Mouse (Mus musculus): ENCODE measurements at regions not wholly inside any gene's neighbourhood (a gene's known extent, or its start where the extent isn't known, plus 50 kb on each side); places are given as distances from the start of the nearest gene placed in this dataset.

GRCm38 (mm10) chr17:88209565-88209964, 144.5 kb upstream of the Fbxo11 start:
- H3K4me1 ChIP-seq (replicated peaks): no peaks in the 10 kb centered on the region
- no peak overlapping the region for H3K4me3 ChIP-seq
- H3K9ac ChIP-seq: no peak overlapping the region
- no peaks in the 10 kb centered on the region for H3K36me3 ChIP-seq
- ATAC-seq (replicated peaks; ENCODE audit: insufficient number of reproducible peaks, insufficient read depth, low FRiP score, low read depth): no peak
- no peak overlapping the region for H3K27ac ChIP-seq
- WGBS: 58% methylated on average over 1 of the region's 1 CpGs
- H3K9me3 ChIP-seq (replicated peaks): no peaks in the 10 kb centered on the region
- H3K27me3 ChIP-seq: no peaks in the 10 kb centered on the region
- no peak overlapping the region for H3K4me2 ChIP-seq

GRCm38 (mm10) chr17:88212121-88212520, 147.0 kb upstream of the Fbxo11 start:
- Histone ChIP-seq H3K4me2 (no peak overlapping the region), H3K36me3 (no peaks in the 10 kb centered on the region), H3K9me3 (replicated peaks) (no peaks in the 10 kb centered on the region), H3K4me3 (no peak overlapping the region), H3K9ac (no peak overlapping the region), H3K27me3 (no peaks in the 10 kb centered on the region), H3K4me1 (replicated peaks) (no peaks in the 10 kb centered on the region), H3K27ac (no peak overlapping the region)
- WGBS: 89% methylated on average over 7 of the region's 7 CpGs
- ATAC-seq (replicated peaks; ENCODE audit: insufficient number of reproducible peaks, insufficient read depth, low FRiP score, low read depth): no peak

DNA sequence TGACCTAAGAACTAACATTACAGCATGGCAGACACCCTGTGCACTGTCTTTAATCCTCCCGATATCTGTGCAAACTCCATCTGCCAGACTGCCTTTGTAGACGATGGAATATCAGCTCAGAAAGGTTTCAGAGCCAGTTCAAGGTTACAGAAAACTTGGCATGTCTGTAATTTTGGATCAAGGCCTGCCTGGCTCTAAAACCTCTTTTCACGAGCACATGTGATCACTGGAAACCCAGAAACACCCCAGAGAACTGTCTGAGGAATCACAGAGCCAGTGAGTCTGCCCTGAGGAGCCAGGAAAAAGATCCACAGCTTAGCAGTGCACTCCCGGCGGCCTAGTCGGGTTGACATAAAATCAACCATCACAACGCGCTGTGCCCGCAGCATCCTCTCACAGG, 149.7 kb upstream of the Fbxo11 start:
- H3K36me3 ChIP-seq: no peaks in the 10 kb centered on the region
- H3K4me2 ChIP-seq: no peak overlapping the region
- no peak overlapping the region for H3K9ac ChIP-seq
- H3K27ac ChIP-seq: no peak overlapping the region
- H3K27me3 ChIP-seq: no peaks in the 10 kb centered on the region
- H3K4me3 ChIP-seq: no peak overlapping the region
- no peak for ATAC-seq (replicated peaks; ENCODE audit: insufficient number of reproducible peaks, insufficient read depth, low FRiP score, low read depth)
- H3K9me3 ChIP-seq (replicated peaks): no peaks in the 10 kb centered on the region
- WGBS: 75% methylated on average over 9 of the region's 9 CpGs
- H3K4me1 ChIP-seq (replicated peaks): no peaks in the 10 kb centered on the region

DNA sequence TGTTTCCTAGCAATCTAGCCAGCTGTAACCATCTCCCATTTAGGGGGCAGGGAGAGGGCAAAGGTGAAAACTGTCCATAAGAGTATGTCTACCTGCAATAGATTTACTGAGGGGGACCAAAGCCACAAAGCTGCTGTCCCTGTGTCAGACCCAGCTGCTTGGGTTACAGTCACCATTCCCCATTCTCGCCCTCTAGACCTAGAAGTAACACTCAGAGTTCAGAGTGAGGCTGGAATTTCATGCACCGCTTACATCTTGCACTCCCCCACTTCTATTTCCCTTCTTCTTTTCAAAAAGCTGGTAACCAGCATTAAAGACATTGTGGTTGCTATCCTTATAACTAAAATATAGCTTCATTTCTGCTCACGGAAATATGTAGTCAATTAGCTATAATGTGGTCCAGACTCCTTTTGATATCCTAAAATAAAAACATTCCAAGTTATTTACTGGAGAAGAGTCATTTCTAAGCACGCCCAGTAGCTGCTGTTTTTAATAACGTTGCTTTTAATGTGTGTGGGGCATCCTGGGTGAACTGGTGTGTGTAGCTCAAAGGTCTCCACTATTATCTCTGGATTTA, 157.4 kb upstream of the Fbxo11 start:
- Histone ChIP-seq H3K4me3 (no peak overlapping the region), H3K36me3 (no peaks in the 10 kb centered on the region), H3K4me1 (replicated peaks) (no peaks in the 10 kb centered on the region), H3K27ac (no peak overlapping the region), H3K9me3 (replicated peaks) (no peaks in the 10 kb centered on the region), H3K4me2 (no peak overlapping the region), H3K9ac (no peak overlapping the region), H3K27me3 (no peaks in the 10 kb centered on the region)
- WGBS: 72% methylated on average over 5 of the region's 5 CpGs
- no peak for ATAC-seq (replicated peaks; ENCODE audit: insufficient number of reproducible peaks, insufficient read depth, low FRiP score, low read depth)

DNA sequence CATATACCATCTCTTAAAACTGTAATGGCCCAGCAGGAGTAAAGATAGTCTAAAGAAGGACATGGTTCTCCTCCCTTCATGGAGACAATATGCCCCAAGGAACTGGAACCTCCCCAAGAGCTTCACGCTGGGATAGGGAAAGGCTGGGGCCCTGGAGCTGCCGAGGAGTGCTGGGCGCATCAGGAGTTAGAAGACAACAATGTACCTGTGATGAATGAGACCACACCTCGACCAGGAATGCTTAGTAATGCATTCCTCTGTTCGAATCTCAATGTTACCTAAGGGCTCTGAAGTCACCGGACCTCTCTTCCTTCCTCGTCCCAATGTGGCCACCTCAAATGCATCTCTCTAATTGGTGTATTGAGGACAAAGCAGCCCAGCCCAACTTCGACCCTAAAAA, 175.4 kb upstream of the Fbxo11 start:
- H3K4me3 ChIP-seq: no peak overlapping the region
- no peaks in the 10 kb centered on the region for H3K36me3 ChIP-seq
- no peaks in the 10 kb centered on the region for H3K9me3 ChIP-seq (replicated peaks)
- no peaks in the 10 kb centered on the region for H3K4me1 ChIP-seq (replicated peaks)
- no peak for ATAC-seq (replicated peaks; ENCODE audit: insufficient number of reproducible peaks, insufficient read depth, low FRiP score, low read depth)
- H3K9ac ChIP-seq: no peak overlapping the region
- H3K27ac ChIP-seq: no peak overlapping the region
- WGBS: 75% methylated on average over 8 of the region's 8 CpGs
- no peaks in the 10 kb centered on the region for H3K27me3 ChIP-seq
- H3K4me2 ChIP-seq: no peak overlapping the region

GRCm38 (mm10) chr17:88248625-88249024, 183.5 kb upstream of the Fbxo11 start:
- H3K36me3 ChIP-seq: no peaks in the 10 kb centered on the region
- H3K27me3 ChIP-seq: no peaks in the 10 kb centered on the region
- no peak overlapping the region for H3K4me3 ChIP-seq
- no peak overlapping the region for H3K4me2 ChIP-seq
- 40% methylated on average over 5 of the region's 5 CpGs for WGBS
- H3K4me1 ChIP-seq (replicated peaks): peaks cover 10% of the 10 kb centered on the region
- no peaks in the 10 kb centered on the region for H3K9me3 ChIP-seq (replicated peaks)
- no peak for ATAC-seq (replicated peaks; ENCODE audit: insufficient number of reproducible peaks, insufficient read depth, low FRiP score, low read depth)
- no peak overlapping the region for H3K9ac ChIP-seq
- H3K27ac ChIP-seq: no peak overlapping the region

- no peak for ATAC-seq (replicated peaks; ENCODE audit: insufficient number of reproducible peaks, insufficient read depth, low FRiP score, low read depth)
- peaks cover 16% of the 10 kb centered on the region for H3K4me1 ChIP-seq (replicated peaks)
- no peak overlapping the region for H3K27ac ChIP-seq
- no peaks in the 10 kb centered on the region for H3K36me3 ChIP-seq
- H3K4me3 ChIP-seq: peak overlapping the region; percentile 38
- H3K27me3 ChIP-seq: no peaks in the 10 kb centered on the region
- 10% methylated on average over 17 of the region's 17 CpGs for WGBS
- H3K4me2 ChIP-seq: peak overlapping the region; percentile 71
- H3K9me3 ChIP-seq (replicated peaks): no peaks in the 10 kb centered on the region
- peak overlapping the region; percentile 43; the same call in 1 of the 2 replicates for H3K9ac ChIP-seq
Observed at GRCm38 (mm10) chr17:88251949-88252521, 186.9 kb upstream of the Fbxo11 start.

DNA sequence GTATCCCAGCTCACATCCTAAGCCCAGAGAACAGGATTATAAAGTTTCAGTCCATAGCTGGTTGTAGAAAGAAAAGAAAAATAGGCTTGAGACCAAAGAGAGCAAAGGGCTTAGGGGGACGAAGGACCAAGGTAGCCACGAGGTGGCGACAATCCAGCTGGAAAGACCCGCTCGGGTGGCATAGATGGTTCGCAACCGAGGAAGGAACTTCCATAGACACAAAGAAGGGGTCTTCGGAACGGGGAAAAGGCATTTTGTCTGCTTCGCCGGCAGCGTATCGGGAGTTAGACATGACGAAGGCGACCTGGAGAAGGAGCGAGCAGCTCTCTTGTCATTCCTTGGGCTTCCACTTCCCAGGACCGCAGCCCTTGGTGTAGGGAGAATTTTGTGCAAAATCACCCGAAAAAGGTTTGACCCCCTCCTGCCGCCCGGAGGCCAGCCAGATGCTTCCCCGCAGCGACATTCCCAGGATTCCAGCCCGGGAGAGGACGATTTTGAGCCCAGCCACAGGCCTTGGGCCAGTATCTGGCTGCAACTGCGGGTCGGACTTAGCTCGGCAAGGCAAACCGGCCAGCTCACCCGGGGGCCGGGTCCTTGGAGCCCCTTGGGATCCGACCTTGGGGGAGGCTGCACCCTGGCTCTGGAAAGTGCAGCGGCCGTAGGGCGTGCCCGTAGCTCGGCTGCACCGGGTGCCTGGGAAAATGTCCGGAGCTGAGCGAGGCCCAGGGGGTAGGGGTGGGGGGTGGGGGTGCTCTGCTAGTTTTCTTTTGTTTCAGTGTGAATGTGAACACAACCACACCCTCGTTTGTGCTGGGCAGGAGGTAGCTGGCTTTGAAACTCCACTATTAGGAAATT, 184.5 kb upstream of the Foxn2 start:
- WGBS: under 1% methylated on average over 40 of the region's 40 CpGs
- Histone ChIP-seq H3K27ac (peak overlapping the region; percentile 94), H3K9me3 (replicated peaks) (no peaks in the 10 kb centered on the region), H3K4me3 (peak overlapping the region; percentile 63), H3K4me2 (peak overlapping the region; percentile 93), H3K27me3 (no peaks in the 10 kb centered on the region), H3K36me3 (no peaks in the 10 kb centered on the region), H3K4me1 (replicated peaks) (peaks cover 26% of the 10 kb centered on the region), H3K9ac (peak overlapping the region; percentile 84)
- ATAC-seq (replicated peaks; ENCODE audit: insufficient number of reproducible peaks, insufficient read depth, low FRiP score, low read depth): peak; percentile 75

DNA sequence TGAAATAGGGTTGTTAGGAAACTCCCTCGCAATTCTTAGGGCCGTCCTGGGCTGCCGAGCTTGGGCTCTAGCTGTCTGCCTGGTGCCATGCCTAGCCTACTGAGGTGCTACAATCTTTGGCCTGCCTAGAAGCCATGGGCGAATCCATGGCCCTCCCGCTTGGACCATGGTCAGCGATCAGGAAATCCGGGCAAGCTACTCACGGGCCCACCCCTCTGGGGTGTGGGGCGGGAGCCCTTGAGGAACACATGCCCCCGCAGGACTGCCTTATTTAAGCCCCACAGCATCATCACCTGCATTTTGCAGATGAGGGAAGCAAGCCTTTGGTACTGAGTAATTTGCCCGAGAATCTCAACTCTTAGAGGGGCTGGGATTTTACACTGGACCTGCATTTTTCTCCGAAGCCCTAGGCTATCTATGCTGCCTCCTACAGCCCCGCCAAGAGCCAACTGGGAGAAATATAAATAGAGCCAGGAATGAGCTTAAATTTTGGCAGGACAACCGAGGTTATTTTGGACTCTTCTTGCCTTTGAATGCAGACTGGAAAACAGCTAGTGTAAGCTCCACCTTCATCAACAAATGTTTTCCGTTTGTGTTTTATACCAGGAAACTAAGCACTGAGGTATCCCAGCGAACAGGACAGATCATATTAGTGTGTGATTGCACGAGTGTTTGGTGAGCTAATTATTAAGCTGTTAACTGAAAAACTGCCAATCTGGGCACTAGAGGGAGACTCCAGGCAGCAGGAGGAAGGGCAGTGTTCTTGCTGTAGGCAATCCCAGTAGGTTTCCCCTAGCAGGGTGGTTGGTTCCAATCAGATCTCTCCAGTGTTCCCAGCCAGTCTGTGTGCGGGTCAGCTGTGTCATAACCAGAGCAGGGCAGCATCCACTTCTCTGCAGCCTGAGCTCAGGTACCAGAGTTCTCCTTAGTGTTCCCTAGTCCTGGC, 183.6 kb upstream of the Foxn2 start:
- H3K36me3 ChIP-seq: no peaks in the 10 kb centered on the region
- peak overlapping the region; percentile 63 for H3K4me3 ChIP-seq
- H3K27ac ChIP-seq: peak overlapping the region; percentile 94
- peak overlapping the region; percentile 93 for H3K4me2 ChIP-seq
- H3K4me1 ChIP-seq (replicated peaks): peaks cover 20% of the 10 kb centered on the region
- 2% methylated on average over 18 of the region's 18 CpGs for WGBS
- H3K27me3 ChIP-seq: no peaks in the 10 kb centered on the region
- H3K9ac ChIP-seq: peak overlapping the region; percentile 84
- peak; percentile 68 for ATAC-seq (replicated peaks; ENCODE audit: insufficient number of reproducible peaks, insufficient read depth, low FRiP score, low read depth)
- H3K9me3 ChIP-seq (replicated peaks): no peaks in the 10 kb centered on the region

DNA sequence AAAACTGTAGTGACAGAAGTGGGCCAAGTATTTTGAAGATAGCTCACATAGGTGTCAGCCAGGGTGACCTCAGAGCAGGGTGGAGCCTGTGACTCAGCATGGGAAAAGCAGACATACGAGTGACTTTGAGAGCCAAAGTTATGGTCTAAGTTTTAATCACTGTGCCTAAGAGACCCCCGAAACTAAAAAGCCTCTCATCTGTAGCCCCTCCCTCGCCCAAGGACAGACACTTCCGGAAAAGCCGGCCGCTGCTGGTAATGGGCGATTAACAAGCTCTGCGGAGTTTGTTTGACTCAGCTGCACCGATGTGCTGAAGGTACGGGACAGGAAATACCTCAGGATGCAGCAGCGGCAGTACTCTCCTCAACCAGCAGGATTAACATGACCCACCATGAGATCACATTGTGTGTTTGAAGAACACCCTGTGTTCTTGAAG, 182.1 kb upstream of the Foxn2 start:
- H3K27me3 ChIP-seq: no peaks in the 10 kb centered on the region
- ATAC-seq (replicated peaks; ENCODE audit: insufficient number of reproducible peaks, insufficient read depth, low FRiP score, low read depth): no peak
- no peak overlapping the region for H3K4me3 ChIP-seq
- peak overlapping the region; percentile 37 for H3K4me2 ChIP-seq
- H3K9ac ChIP-seq: no peak overlapping the region
- no peaks in the 10 kb centered on the region for H3K36me3 ChIP-seq
- no peaks in the 10 kb centered on the region for H3K9me3 ChIP-seq (replicated peaks)
- 50% methylated on average over 11 of the region's 11 CpGs for WGBS
- H3K4me1 ChIP-seq (replicated peaks): peaks cover 24% of the 10 kb centered on the region
- H3K27ac ChIP-seq: no peak overlapping the region

- H3K9ac ChIP-seq: no peak overlapping the region
- H3K27ac ChIP-seq: no peak overlapping the region
- no peaks in the 10 kb centered on the region for H3K27me3 ChIP-seq
- no peaks in the 10 kb centered on the region for H3K36me3 ChIP-seq
- ATAC-seq (replicated peaks; ENCODE audit: insufficient number of reproducible peaks, insufficient read depth, low FRiP score, low read depth): no peak
- no peak overlapping the region for H3K4me3 ChIP-seq
- H3K9me3 ChIP-seq (replicated peaks): no peaks in the 10 kb centered on the region
- peaks cover 24% of the 10 kb centered on the region for H3K4me1 ChIP-seq (replicated peaks)
- no peak overlapping the region for H3K4me2 ChIP-seq
- 93% methylated on average over 7 of the region's 7 CpGs for WGBS
Observed at GRCm38 (mm10) chr17:88260176-88260575, 180.3 kb upstream of the Foxn2 start.
